Mouse (Mus musculus) liver, embryonic 13.5 days (tissue): ENCODE results near the gene Uhrf1. TPM values are rescaled to one million over a fixed set of nuclear protein-coding genes. Genes with fewer than 3 reads are reported as not detected.

ENCODE experiments used
- ATAC-seq: fragments of 200-750 bp; cut with Nextera tagmentation; 2 replicates; pipeline ENCODE4 v1.8.0; 2017; ENCODE audit warnings: low read depth, mild to moderate bottlenecking, moderate number of reproducible peaks, moderate library complexity
- DNase-seq: peaks from one replicate; pipeline ENCODE4 v3.0.0; 2022
- H3K27ac ChIP-seq: fragments of 300-500 bp; sonication (generic); 2 replicates; pipeline ENCODE4 v1.5.1; 2015; ENCODE audit warnings: moderate library complexity, mild to moderate bottlenecking, inconsistent platforms
- H3K27me3 ChIP-seq: fragments of 300-500 bp; sonication (generic); 2 replicates; pipeline ENCODE4 v1.6.1; 2015; ENCODE audit warnings: mild to moderate bottlenecking, inconsistent platforms
- H3K36me3 ChIP-seq: fragments of 300-500 bp; sonication (generic); 2 replicates; pipeline ENCODE4 v1.6.1; 2015; ENCODE audit warnings: mild to moderate bottlenecking, inconsistent platforms
- H3K4me1 ChIP-seq: fragments of 300-500 bp; sonication (generic); replicated peaks from 2 replicates; pipeline ENCODE4 v1.6.1; 2015; ENCODE audit warnings: inconsistent platforms
- H3K4me2 ChIP-seq: fragments of 300-500 bp; sonication (generic); 2 replicates; pipeline ENCODE4 v1.6.1; 2015; ENCODE audit warnings: inconsistent platforms, mild to moderate bottlenecking, moderate library complexity
- H3K4me3 ChIP-seq: fragments of 300-500 bp; sonication (generic); replicated peaks from 2 replicates; pipeline ENCODE4 v1.5.1; 2015; ENCODE audit warnings: mild to moderate bottlenecking, inconsistent platforms
- H3K9ac ChIP-seq: fragments of 300-500 bp; sonication (generic); 2 replicates; pipeline ENCODE4 v1.6.1; 2015; ENCODE audit warnings: mild to moderate bottlenecking, inconsistent platforms
- H3K9me3 ChIP-seq: fragments of 300-500 bp; sonication (generic); replicated peaks from 2 replicates; pipeline ENCODE4 v1.6.1; 2016; ENCODE audit warnings: inconsistent platforms
- WGBS: fragments of 180-500 bp; shearing (Covaris S2); methylation state at CpG from one replicate; pipeline ENCODE4 v1.1.7; 2015; ENCODE audit not compliant: insufficient replicate concordance; 5-methylcytosine and 5-hydroxymethylcytosine counted together
- polyA plus RNA-seq: library from polyadenylated mRNA; unstranded; fragments of >200 nt; fragmentation: Nextera tagmentation; extraction: Ambion mirVana; gene quantifications from 2 replicates; pipeline ENCODE4 v1.2.1, GENCODE M21; 2015

The Uhrf1 gene
- polyA plus RNA-seq, 1 experiment from 2014 or later: 121 TPM

DNA sequence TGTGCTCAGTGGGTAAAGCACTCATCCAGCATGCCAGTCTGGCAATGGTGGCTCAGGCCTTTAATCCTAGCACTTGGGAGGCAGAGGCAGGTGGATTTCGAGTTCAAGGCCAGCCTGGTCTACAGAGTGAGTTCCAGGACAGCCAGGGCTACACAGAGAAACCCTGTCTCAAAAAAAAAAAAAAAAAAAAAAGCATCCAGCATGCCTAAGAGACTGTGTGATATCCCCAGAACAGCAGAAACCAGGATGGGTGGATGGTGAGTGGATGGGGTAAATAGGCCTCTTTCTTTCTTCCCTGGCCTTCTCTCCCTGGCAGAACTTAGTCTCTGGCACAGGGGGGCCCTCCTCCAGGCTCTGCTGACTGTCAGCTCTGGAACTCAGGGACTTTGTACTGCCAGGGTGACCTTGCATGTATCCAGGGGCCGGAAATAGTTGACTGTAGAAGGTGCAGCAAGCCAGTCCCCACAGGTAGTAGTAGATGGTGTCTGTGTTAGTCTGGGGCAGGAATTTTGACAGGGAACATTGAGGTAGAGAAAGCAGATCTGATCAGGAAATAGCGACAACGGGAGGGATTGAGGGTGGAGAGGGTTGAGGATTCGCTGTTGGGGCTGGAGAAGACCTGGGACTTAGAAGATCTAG, 27.2 kb upstream of the Uhrf1 start:
- peak overlapping the region; percentile 94 for H3K27ac ChIP-seq
- peaks cover 51% of the 10 kb centered on the region for H3K36me3 ChIP-seq
- peak overlapping the region; percentile 88 for H3K9ac ChIP-seq
- peaks cover 77% of the 10 kb centered on the region for H3K4me1 ChIP-seq
- H3K4me3 ChIP-seq: peak overlapping the region; percentile 76
- ATAC-seq (peak; percentile 30), DNase-seq (peak; percentile 31)
- 16% methylated on average over 5 of the region's 5 CpGs for WGBS
- H3K4me2 ChIP-seq: peak overlapping the region; percentile 87
- H3K9me3 ChIP-seq: no peaks in the 10 kb centered on the region
- no peaks in the 10 kb centered on the region for H3K27me3 ChIP-seq

- WGBS: 5% methylated on average over 18 of the region's 21 CpGs
- Histone ChIP-seq H3K9me3 (no peaks in the 10 kb centered on the region), H3K4me3 (peak within 1 kb of the TSS; percentile 76), H3K9ac (peak within 1 kb of the TSS; percentile 88), H3K27ac (peak within 1 kb of the TSS; percentile 94), H3K36me3 (peaks cover 50% of the 10 kb centered on the region), H3K4me2 (peak within 1 kb of the TSS; percentile 87), H3K4me1 (peaks cover 85% of the 10 kb centered on the region), H3K27me3 (no peaks in the 10 kb centered on the region)
- peak; percentile 88 for DNase-seq
- ATAC-seq: peak; percentile 88
Measured at GRCm38 (mm10) chr17:56276643-56277566, 26.2 kb upstream of the Uhrf1 start, which contains the start of gene Ticam1. Ticam1 (minus strand) TSS chr17:56276786.

DNA sequence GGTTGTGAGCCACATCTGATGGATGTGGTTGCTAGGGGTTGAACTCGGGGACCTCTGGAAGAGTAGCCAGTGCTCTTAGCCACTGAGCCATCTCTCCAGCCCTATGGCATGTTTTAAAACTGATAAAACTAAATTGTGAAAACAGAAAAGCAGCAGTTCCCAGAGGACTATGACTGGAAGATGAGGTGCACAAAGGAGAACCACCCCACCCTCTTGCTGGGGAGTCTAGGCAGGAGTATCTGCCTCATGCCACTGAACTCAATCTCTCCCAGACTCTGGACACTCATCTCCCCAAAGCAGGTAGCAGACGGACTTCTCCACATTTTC, 25.6 kb upstream of the Uhrf1 start:
- Histone ChIP-seq H3K27me3 (no peaks in the 10 kb centered on the region), H3K36me3 (peaks cover 44% of the 10 kb centered on the region), H3K4me1 (peaks cover 79% of the 10 kb centered on the region), H3K9me3 (no peaks in the 10 kb centered on the region), H3K27ac (peak overlapping the region; percentile 94), H3K4me3 (peak overlapping the region; percentile 76), H3K9ac (peak overlapping the region; percentile 71), H3K4me2 (peak overlapping the region; percentile 87)
- peak; percentile 29 for DNase-seq
- WGBS: 27% methylated on average over 2 of the region's 2 CpGs
- no peak for ATAC-seq

GRCm38 (mm10) chr17:56278340-56278739, 24.8 kb upstream of the Uhrf1 start:
- Histone ChIP-seq H3K27me3 (no peaks in the 10 kb centered on the region), H3K4me3 (no peak overlapping the region), H3K4me1 (peaks cover 71% of the 10 kb centered on the region), H3K9ac (peak overlapping the region; percentile 71), H3K4me2 (no peak overlapping the region), H3K36me3 (peaks cover 45% of the 10 kb centered on the region), H3K9me3 (no peaks in the 10 kb centered on the region), H3K27ac (peak overlapping the region; percentile 94)
- no peak for ATAC-seq
- WGBS: 85% methylated on average over 5 of the region's 5 CpGs
- DNase-seq: no peak

- no peak for ATAC-seq
- Histone ChIP-seq H3K9ac (0 out of 2 replicates have a peak overlapping the region, but pooled peaks have one; percentile 36), H3K4me2 (no peak overlapping the region), H3K4me1 (peaks cover 59% of the 10 kb centered on the region), H3K27me3 (no peaks in the 10 kb centered on the region), H3K4me3 (no peak overlapping the region), H3K9me3 (no peaks in the 10 kb centered on the region), H3K36me3 (peaks cover 42% of the 10 kb centered on the region), H3K27ac (no peak overlapping the region)
- no peak for DNase-seq
- WGBS: 90% methylated on average over 12 of the region's 12 CpGs
Measured at GRCm38 (mm10) chr17:56279481-56280155, 23.5 kb upstream of the Uhrf1 start.

DNA sequence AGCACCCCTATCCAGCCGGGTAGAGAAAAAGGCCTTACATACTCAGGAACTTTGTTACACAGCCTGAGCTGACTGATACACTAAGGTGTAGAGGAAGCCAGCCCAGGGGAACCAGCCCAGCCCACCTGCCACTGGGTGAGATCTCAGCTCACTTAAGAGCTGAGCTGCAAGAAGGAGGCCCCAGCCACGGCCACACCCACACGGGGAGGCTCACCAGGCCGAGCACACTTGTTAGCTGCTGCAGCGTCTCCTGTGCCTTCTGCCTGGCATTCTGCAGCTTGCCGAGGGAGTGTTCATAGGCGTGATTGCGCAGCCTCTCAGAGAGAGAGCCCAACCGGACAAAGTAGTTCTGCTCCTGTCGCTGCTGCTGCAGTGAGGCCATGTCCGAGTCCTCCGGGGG, 21.9 kb upstream of the Uhrf1 start:
- Histone ChIP-seq H3K4me2 (peak overlapping the region; percentile 28; the same call in 1 of the 2 replicates), H3K9me3 (no peaks in the 10 kb centered on the region), H3K9ac (0 out of 2 replicates have a peak overlapping the region, but pooled peaks have one; percentile 10), H3K27ac (peak overlapping the region; percentile 20; the same call in 1 of the 2 replicates), H3K36me3 (peaks cover 58% of the 10 kb centered on the region), H3K4me1 (peaks cover 53% of the 10 kb centered on the region), H3K4me3 (no peak overlapping the region), H3K27me3 (no peaks in the 10 kb centered on the region)
- ATAC-seq: no peak
- DNase-seq: no peak
- WGBS: 66% methylated on average over 12 of the region's 12 CpGs

GRCm38 (mm10) chr17:56282802-56283201, 20.3 kb upstream of the Uhrf1 start:
- Histone ChIP-seq H3K4me1 (peaks cover 57% of the 10 kb centered on the region), H3K4me3 (no peak overlapping the region), H3K36me3 (peaks cover 66% of the 10 kb centered on the region), H3K9ac (no peak overlapping the region), H3K4me2 (no peak overlapping the region), H3K27ac (0 out of 2 replicates have a peak overlapping the region, but pooled peaks have one; percentile 9), H3K9me3 (no peaks in the 10 kb centered on the region), H3K27me3 (no peaks in the 10 kb centered on the region)
- DNase-seq: no peak
- 71% methylated on average over 4 of the region's 4 CpGs for WGBS
- no peak for ATAC-seq

GRCm38 (mm10) chr17:56283316-56283715, 19.8 kb upstream of the Uhrf1 start:
- Histone ChIP-seq H3K4me2 (no peak overlapping the region), H3K4me3 (no peak overlapping the region), H3K36me3 (peaks cover 66% of the 10 kb centered on the region), H3K27ac (0 out of 2 replicates have a peak overlapping the region, but pooled peaks have one; percentile 9), H3K4me1 (peaks cover 57% of the 10 kb centered on the region), H3K9ac (no peak overlapping the region), H3K27me3 (no peaks in the 10 kb centered on the region), H3K9me3 (no peaks in the 10 kb centered on the region)
- ATAC-seq: no peak
- DNase-seq: no peak
- 76% methylated on average over 8 of the region's 8 CpGs for WGBS

GRCm38 (mm10) chr17:56285995-56286394, 17.1 kb upstream of the Uhrf1 start:
- Histone ChIP-seq H3K27ac (no peak overlapping the region), H3K4me2 (no peak overlapping the region), H3K9me3 (no peaks in the 10 kb centered on the region), H3K4me3 (no peak overlapping the region), H3K36me3 (peaks cover 48% of the 10 kb centered on the region), H3K9ac (no peak overlapping the region), H3K4me1 (peaks cover 63% of the 10 kb centered on the region), H3K27me3 (no peaks in the 10 kb centered on the region)
- no peak for DNase-seq
- 83% methylated on average over 11 of the region's 11 CpGs for WGBS
- ATAC-seq: no peak

GRCm38 (mm10) chr17:56287830-56288229, 15.3 kb upstream of the Uhrf1 start:
- peak overlapping the region; percentile 31; the same call in 1 of the 2 replicates for H3K4me3 ChIP-seq
- H3K36me3 ChIP-seq: peaks cover 38% of the 10 kb centered on the region
- no peaks in the 10 kb centered on the region for H3K27me3 ChIP-seq
- no peaks in the 10 kb centered on the region for H3K9me3 ChIP-seq
- H3K4me1 ChIP-seq: peaks cover 70% of the 10 kb centered on the region
- 26% methylated on average over 3 of the region's 3 CpGs for WGBS
- H3K27ac ChIP-seq: peak overlapping the region; percentile 93
- peak overlapping the region; percentile 84 for H3K4me2 ChIP-seq
- H3K9ac ChIP-seq: peak overlapping the region; percentile 77
- ATAC-seq: peak; percentile 32
- peak; percentile 67 for DNase-seq

- no peak for DNase-seq
- peak overlapping the region; percentile 84 for H3K4me2 ChIP-seq
- peak overlapping the region; percentile 93 for H3K27ac ChIP-seq
- ATAC-seq: no peak
- peak overlapping the region; percentile 77 for H3K9ac ChIP-seq
- H3K36me3 ChIP-seq: peaks cover 30% of the 10 kb centered on the region
- no peaks in the 10 kb centered on the region for H3K9me3 ChIP-seq
- peaks cover 74% of the 10 kb centered on the region for H3K4me1 ChIP-seq
- no peaks in the 10 kb centered on the region for H3K27me3 ChIP-seq
- peak overlapping the region; percentile 65 for H3K4me3 ChIP-seq
- 21% methylated on average over 3 of the region's 3 CpGs for WGBS
Measured at GRCm38 (mm10) chr17:56288866-56289265, 14.3 kb upstream of the Uhrf1 start.
